Mouse (Mus musculus): ENCODE data around the gene Grb2.

Gene Grb2

DNA sequence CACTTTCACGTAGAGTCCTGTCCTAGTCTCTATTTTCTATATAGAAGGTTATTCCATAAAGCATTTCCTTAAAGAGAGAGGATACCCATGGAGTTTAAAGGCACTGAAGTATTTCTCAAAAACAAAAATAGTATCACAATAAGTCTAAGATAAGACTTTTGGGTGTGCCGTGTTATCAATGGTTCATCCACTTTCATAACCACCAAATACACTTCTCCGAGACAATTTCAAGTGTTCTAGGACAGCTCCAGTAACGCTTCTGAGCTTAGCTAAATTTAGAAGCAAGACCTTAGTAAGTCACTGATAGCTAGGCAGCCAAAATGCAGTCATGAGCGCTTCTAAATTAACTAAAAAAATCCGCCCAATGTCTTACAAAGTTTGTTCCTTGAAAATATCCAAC is 22.0 kb downstream of the Grb2 start:
- DNase-seq (ENCODE audit: low read depth), result no peak

DNA sequence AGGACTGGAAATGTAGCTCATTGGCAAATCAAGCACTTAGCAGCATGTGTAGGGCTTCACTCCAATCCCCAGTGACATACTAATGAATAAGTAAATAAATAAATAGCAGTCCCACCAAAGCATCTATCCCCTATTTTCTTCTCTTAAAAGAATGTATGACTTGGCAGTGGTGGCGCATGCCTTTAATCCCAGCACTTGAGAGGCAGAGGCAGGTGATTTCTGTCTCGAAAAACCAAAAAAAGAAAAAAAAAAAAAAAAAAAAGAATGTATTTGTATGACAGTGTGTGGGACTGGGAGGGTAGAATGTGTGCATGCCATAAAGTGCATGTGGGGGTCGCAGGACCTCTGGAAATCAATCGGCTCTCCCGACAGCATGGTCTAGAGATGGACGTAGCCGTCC is 22.4 kb downstream of the Grb2 start:
- no peak for DNase-seq (ENCODE audit: low read depth)

DNA sequence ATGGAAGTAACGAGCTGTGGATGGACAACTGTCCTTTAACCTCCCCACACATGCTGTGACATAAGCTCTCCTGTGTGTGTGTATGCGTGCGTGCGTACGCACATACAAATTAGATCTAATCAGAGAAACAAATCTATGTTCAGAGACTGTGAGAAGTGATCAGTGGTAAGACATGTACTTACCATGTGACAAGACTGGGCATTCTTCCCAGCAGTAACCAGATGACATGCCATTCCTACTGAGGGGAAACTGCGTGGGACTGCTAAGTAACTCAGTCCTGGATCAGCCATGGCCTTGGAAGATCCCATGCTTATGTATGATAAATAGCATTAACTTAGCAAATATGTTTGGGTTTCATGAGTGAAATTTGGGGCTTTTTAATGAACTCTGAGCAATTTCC is 23.5 kb downstream of the Grb2 start:
- DNase-seq (ENCODE audit: low read depth), result no peak

DNA sequence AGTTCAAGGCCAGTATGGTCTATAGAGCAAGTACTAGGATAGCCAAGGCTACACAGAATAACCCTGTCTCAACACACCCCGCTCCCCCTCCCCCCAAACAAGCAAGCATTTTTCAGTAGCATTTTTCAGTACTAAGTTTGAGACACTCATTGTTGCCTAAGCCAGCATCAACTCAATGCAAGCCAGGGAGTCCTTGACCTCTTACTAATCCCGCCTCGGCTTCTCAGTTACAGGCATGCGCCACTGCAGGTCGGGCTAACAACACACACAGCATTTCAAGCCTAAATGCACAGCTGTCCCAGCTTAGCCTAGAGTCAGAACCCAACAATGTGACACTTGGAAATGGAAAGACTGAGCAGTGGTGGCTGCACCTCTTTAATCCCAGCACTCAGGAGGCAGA is 25.1 kb downstream of the Grb2 start:
- no peak for DNase-seq (ENCODE audit: low read depth)

DNA sequence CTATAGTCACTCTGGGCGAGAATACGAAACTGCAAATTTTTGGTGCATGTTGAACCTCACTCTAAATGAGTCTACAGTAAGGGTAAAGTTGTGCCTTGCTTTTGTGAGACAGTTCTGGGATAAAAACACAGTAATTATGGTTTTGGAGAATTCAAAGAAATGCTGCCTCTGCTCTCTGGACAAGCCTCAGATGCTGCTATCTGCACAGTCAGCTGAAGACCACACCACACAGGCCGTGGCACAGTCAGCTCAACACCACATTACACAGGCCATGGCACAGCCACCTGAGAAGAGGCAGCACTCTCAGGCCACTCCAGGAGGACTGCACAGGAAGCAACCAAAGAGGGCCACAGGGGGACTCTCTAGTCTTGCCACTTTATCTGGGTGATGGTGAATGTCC is 26.0 kb downstream of the Grb2 start:
- DNase-seq (ENCODE audit: low read depth), result no peak

DNA sequence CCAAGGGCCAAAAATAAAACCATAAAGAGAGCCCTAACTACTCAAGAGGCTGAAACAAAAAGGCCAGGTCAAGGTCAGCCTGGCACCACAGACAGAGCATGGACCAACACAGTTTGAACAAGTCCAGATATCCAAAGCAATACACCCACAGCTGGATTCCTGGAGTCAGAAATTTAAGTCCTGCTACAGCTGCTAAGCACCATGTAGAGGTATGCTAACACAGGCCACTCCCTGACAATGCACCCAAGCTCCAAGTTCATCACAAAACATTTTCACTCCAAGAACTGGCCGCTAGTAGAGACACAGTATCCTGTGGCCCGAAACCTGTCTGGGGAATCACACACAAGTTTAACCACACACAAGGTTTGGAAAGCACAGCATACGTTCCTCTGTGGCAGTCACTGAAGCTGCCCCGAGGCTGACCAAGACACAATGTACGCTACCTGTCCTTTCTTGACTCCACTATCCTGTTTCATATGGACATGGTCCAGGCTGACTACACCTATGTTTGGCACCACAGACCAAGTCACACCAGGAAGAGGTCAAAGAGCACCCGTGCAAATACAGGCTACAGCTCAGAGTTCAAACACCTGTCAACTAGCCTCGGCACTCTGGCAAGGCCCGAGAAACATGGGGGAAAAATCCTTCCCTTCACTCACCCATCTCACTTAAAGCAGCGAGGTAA is 28.7 kb downstream of the Grb2 start:
- no peak for DNase-seq (ENCODE audit: low read depth)

DNA sequence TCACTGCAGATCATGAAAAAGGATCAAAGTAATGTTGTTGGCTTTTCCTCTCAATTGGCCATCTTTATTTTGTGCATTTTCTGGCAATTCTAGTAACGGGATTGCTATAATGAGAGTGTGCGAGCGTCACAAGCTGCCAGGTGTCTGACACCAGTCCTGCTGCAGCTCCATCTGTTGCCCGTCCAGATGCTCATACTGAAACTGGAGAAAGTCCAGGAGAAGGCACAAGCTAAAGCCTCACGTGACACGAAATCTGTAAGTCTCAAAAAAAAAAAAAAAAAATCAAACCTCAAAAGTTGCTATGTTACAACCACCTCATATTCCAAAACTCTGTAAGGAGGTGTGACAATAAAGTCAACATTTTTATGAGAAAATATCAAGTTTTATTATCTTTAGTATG is 29.5 kb downstream of the Grb2 start:
- no peak for DNase-seq (ENCODE audit: low read depth)

DNA sequence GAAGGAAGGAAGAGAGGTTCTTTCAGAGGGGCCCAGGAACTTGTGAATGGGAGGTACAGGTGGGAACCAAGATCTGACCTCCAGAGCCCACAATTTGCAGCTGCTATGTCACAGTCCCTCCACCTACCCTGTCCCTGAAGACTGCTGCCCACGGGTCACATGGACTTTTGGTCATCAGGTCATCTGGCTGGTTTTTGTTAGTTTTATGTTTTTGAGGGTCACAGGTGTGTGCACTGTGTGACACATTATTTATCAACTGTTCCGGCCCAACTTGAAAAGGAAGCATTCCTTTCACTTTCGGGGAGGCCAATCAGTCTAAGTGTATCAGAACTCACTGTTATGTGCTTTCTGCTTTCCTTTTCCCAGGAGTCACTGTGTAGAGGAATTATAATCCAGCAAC is 30.9 kb downstream of the Grb2 start:
- DNase-seq (ENCODE audit: low read depth), result peak; percentile 43

DNA sequence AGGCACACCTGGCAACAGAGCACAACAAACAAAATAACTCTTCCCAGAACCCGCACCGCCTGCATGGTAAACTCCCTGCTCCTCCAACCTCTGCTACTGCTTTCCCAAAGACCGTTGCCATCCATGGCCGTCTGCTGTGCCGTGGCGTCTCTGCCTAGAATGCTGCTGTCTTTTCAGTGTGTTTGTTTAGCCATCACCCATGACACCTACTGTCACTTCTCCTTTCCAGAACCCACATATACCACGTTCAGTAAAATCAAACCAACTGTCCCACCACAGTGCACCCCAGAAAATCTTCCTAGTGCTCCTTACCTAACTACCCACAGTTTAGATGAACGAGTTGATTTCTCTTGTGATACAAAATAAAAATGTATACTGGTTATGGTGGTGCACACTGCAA is 31.7 kb downstream of the Grb2 start:
- DNase-seq (ENCODE audit: low read depth), result no peak

DNA sequence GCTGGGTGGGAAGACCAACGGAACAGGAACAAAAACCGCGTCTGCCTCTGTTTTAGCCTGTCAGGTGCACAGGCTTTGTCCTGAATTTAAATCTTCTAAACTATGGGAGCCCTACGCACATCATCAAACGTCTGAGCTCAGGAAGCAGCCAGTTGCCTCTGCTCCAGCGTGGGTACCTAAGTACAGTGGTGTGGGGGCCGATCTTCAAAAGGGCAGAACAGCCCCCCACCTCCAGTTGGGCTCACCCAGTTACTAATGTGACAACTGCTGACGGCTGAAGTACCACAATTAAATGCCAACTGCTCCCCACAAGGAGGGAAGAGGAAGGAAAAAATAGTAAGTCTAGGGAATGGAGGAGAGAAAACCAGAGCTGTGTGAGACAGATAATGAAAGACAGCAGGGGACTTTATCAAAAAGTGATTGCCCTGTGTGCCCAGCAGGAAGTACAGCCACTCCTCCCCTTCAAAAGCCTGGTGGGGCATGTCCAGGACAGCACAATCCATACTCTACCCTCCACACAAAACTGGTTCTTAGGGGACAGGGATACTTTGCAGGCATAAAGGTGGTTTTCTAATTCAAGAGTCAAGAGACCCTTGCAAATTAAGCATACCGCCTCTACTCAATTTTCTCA is 34.0 kb downstream of the Grb2 start:
- no peak for DNase-seq (ENCODE audit: low read depth)

DNA sequence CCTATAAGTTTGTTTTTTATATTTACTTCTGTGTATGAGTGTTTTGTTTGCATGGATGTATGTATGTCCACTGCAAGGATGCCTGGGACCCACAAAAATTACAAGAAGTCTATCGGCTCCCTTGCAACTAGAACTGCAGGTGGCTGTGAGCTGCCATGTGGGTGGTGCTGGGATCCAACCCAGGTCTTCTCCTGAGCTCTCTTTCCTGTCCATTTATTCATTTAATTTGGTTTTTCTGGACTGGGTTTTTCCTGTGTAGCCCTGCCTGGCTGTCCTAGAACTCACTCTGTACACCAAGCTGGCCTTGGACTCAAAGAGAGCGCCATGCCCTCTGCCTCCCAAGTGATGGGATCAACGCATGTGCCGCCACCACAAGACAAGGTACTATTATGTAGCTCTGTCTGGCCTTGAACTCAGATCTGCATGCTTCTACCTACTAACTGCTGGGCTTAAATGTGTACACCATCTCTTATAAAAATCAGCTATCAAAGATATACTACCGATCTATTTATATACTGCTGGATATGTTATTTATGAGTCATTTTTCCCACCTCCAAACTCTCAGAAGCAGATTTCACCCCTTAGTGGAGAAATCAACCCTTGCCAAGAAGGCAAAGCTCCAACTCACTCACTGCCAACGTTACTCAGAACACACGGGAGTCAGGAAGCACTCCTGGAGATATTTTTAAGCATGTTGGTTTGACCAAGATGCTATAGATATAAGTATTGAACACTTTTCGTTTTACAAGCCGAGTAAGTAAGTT is 34.7 kb downstream of the Grb2 start:
- DNase-seq (ENCODE audit: low read depth), result no peak

DNA sequence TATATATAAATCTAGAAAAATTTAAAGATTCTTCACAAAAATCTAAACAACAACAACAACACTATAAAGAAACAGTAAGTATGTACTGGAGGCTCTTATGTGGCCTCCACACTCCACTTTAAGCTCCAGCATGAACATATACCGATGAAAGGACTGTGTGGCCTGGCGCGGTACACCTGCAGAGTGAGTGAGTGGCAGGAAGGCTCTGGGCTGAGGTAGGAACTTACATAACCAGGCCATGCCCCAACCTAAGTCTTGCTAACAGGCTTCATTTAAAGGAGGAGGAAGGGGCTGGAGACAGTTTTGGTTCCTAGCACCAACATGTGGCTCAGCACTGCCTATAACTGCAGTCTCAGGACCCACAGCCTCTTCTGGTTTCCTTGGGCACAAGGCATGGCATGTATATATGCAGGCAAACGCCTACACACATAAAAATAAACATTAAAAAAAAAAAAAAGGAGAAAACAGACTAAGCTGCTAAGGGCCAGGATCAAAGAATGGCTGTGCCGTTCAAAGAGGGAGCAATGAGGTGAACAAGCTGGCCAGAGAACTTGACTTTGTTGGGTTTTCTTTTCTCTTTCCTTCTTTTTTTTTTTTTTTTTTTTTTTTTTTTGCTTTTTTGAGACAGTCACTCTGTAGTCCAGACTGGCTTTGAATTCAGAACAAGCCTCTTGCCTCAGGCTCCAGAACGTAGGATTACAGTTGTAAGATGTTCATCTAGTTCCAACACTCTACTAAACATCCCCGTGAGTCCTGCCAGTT is 36.0 kb downstream of the Grb2 start:
- no peak for DNase-seq (ENCODE audit: low read depth)

DNA sequence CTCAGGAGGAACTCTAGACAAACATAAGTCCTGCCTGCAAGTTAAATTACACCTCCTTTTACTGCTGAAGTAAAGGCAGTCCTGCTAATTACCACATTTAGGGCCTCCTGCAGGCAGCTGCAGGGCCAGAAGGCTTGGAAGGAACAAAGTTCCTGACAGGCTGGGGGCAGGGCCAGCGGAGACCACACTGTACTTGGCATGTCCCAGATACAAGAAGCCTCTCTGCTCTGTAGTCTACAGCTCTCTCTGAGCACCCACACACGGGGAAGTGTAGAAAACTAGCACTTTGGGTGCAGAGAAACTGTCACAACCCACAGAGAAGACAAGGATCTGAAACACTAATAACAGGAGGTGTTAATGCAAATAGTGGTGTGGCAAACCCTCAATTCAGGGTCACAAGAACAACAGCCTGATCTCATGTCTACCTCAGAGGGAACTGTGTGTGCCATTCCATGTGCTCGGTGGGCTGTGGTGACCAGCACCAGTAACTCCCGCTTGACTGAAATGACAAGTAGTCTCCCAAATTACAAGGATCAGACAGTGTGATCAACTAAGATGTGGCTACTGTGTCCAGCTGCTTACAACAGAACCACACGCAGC is 37.8 kb downstream of the Grb2 start:
- DNase-seq (ENCODE audit: low read depth), result no peak

DNA sequence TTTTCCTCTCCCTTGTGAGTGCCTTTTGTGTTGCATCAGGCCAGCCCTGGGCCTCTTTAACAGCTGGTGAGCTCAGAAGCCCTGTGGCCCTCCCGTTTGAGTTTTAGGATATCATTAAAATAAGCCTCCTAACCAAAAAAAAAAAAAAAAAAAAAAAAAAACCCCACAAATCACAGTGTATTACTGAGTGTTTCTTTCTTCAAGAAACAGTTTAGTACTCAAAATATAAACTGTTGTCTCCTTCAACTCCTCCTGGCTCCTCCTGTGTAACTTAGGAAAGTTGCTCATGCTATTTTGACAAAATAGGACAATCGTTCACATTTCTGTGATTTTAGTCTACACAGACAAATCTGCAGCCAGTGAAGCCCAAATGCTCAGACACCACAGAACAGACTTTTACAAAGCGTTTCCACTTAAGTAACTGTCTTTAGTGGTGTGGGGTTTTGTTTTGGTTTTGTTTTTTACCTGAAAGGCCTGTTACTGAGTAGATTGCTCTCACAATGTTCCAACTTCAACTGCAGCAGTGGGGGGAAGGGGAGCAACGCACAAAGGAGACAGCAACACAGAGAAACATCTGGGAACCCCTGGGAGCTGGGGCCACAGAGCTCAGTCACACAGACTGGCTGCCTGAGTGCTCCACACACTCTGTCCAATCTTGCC is 44.6 kb downstream of the Grb2 start:
- peak; percentile 56 for DNase-seq (ENCODE audit: low read depth)

DNA sequence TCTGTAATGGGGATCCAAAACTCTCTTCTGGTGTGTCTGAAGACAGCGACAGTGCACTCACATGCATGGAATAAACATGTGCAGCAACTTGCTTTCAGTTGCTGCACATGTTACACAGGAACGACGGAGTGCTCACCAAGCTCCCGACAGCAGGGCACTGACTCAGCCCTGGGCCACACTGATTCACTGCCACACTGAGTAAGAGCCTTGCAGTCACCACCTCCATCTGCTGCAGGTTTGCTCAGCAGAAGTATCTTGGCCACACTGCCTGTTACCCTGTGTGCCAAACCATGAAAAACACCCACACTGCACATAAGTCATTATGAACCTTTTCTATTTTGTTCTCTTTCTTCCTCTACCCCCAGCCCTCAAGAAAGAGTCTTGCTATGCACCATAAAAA is 48.0 kb downstream of the Grb2 start:
- DNase-seq (ENCODE audit: low read depth), result no peak

DNA sequence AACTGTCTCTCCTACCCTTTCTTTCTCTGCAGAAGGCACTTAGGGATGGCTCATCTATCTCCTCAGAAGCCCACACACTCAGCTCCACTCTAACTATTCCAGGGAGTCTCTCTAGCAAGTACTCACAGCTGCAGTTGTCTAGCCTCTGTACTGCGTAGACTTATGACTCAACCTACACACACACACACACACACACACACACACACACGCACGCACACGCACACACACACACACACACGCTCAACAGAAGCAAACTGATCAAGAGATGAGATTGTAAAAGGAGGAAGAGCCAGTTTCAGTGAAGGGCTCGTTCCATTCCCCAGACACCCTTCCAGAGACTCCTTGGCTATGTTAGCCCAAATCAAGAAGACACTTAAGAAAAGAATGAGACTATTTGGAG is 49.9 kb downstream of the Grb2 start:
- DNase-seq (ENCODE audit: low read depth), result no peak

DNA sequence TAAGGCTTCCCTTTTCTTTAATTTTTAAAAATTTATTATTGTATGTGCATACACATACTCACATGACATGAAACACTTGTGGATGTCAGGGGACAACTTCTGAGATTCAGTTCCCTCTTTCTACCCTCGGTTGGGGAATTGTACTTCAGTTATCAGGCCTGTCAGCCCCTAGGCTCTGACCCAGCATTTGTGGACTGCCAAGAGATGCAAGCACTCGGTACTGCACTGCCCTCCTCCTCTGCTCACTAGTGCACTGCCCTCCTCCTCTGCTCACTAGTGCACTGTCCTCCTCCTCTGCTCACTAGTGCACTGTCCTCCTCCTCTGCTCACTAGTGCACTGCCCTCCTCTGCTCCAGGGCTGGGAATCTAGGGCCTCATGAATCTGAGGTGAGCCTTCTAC is 54.3 kb downstream of the Grb2 start:
- DNase-seq (ENCODE audit: low read depth), result no peak

DNA sequence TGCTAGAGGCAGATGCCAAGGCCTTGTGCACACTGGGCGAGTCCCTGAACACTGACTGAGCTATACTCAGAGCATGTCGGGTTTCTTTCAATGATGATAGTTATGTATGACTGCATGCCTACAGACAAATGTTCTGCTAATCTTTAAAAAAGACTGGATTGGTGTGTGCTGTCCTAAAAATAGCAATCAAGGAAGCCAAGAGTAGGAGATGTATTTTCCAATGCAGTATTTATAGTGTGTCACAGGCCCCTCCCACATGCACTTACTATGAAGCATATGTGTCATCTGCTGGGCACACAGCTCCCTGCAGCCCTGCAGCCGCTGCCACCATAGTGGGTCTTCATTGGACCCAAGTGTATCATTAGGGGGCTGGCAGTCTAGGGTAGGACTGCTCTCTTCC is 55.2 kb downstream of the Grb2 start:
- no peak for DNase-seq (ENCODE audit: low read depth)

DNA sequence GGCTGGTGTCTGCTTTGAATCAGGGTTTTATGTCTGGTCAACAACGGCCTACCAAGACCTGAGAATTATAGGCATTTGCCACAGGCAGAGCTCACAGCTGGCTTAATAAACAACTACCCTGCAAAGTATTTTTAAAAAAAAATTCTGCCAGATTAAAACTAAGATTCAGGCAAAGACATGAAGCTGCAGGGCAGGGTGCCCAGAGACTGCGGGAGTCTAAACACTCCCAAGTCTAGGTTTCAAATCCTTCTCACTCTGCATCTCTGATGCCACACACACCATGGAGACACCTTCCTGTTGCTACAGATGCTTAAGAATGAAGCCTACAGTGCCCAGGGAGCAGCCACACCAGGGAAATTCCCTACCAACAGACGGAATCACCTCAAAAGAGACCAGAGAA is 56.7 kb downstream of the Grb2 start:
- no peak for DNase-seq (ENCODE audit: low read depth)

DNA sequence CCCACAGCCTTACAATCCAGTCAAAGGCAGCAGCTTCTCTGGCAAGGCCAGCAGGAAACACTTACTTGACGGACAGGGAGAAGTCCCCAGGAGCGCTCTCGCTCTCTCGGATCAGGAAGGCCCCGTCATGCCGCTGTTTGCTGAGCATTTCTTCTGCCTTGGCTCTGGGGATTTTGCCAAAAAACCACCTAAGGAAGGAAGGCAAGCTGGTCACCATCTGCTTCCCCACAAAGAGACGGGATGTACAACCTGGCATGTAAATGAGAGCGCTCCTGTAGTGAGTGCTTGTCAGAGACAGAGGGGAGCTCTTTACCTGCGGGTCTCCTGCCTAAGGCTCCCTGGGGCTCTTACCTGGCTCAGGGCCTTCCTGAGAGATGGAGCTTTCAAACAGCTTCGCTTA is 58.7 kb downstream of the Grb2 start:
- no peak for DNase-seq (ENCODE audit: low read depth)

DNA sequence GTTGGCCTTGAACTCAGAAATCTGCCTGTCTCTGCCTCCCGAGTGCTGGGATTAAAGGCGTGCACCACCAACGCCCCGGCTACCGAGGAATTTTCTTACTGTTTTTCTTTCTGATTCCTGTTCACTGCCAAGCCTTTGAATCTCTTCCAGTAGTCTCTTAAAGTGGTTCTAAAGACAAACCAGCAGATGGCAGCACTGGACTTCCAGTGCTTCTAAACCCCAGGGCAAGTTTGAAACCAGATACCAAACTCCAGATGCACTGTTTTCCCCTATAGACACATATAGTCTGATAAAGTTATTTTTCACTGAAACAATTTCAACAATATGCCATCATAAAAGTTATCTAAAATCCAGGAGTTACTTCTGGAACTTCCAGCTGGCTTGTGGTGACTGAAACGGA is 60.9 kb downstream of the Grb2 start:
- DNase-seq (ENCODE audit: low read depth), result peak; percentile 91

DNA sequence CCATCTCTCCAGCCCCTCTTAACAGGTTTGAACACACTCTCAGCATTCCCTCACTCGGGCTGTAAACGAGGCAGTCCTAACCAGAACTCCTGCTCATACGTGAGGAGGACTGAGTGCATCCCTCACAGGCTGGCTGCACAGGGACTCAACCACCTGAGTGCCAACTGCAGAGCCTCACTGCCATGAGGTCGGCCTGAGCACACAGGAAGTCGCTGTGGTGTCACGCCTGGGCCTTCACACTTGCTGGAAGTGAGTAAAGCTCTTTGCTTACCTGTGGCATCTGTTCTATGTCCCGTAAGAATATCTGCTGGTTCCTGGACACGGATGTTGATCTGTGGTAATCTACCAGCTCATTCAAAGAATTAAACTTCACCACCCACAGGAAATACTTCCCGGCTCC is 62.0 kb downstream of the Grb2 start:
- DNase-seq (ENCODE audit: low read depth), result peak; percentile 83
